Mouse (Mus musculus) heart, adult 2 months (tissue): ENCODE data around the gene Plppr1.

Source experiments
- CTCF ChIP-seq: fragments of 200-600 bp; IDR thresholded peaks from 2 replicates; pipeline ENCODE4 v1.8.1; 2022; ENCODE audit warnings: antibody characterized with exemption, mild to moderate bottlenecking, moderate library complexity
- EP300 ChIP-seq: fragments of 200-500 bp; IDR thresholded peaks from 2 replicates; pipeline ENCODE4 v1.6.1; 2011; ENCODE audit warnings: low read depth, low read length, control low read depth; ENCODE audit not compliant: insufficient read depth
- POLR2A ChIP-seq: fragments of 200-500 bp; IDR thresholded peaks from 2 replicates; pipeline ENCODE4 v1.6.1; 2011; ENCODE audit warnings: mild to moderate bottlenecking, low read depth, low read length, control low read depth; ENCODE audit not compliant: insufficient read depth

GRCm38 (mm10) chr4:49357097-49357496 is 298.0 kb downstream of the Plppr1 start:
- TF ChIP-seq CTCF (no peak), EP300 (no peak), POLR2A (no peak)
